Mouse (Mus musculus) stomach, postnatal 0 days (tissue): ENCODE data around the gene Jazf1.

ENCODE experiments used
- CTCF ChIP-seq: IDR thresholded peaks from 2 replicates; pipeline ENCODE4 v1.5.1; 2016; ENCODE audit warnings: antibody characterized with exemption, low read depth, mild to moderate bottlenecking, moderate library complexity
- EP300 ChIP-seq: optimal IDR thresholded peaks from 2 replicates; pipeline ENCODE3; 2016; ENCODE audit warnings: antibody characterized with exemption

DNA sequence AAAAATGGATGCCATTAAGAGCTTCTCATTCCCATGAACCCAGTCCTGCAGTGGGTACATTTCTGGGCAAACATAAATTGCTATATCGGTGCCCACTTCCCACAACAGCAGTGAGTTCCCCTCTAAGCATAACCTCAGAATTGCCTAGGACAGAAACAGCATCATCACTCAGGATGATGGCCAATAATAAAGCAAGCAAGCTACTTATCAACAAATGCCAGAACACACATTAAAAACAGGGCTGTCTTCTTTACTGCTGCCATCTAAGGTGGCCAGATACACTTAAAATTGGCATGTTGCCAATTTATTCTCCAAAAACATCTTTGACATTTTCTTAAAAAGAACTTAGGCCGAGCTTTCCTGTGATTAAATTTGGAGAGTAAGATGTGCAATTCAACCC, 226.8 kb downstream of the Jazf1 start:
- TF ChIP-seq CTCF (no peak), EP300 (no peak)
